Mouse (Mus musculus) left cerebral cortex, adult 9 months (tissue): Measurements from ENCODE around the gene Actl6b.
A peak's percentile ranks its signal among the peaks of the same experiment; 100 is the strongest.

Source experiments
- DNase-seq, 2 experiments: peaks; one replicate each; pipeline ENCODE4 v3.0.0; 2022; ENCODE audit warnings: low spot score in 2 of 2

Actl6b gene

GRCm38 (mm10) chr5:137553411-137553837, at the start of gene Actl6b:
Actl6b (plus strand) TSS chr5:137553517.
- peak; percentile 66 to 90 for DNase-seq

DNA sequence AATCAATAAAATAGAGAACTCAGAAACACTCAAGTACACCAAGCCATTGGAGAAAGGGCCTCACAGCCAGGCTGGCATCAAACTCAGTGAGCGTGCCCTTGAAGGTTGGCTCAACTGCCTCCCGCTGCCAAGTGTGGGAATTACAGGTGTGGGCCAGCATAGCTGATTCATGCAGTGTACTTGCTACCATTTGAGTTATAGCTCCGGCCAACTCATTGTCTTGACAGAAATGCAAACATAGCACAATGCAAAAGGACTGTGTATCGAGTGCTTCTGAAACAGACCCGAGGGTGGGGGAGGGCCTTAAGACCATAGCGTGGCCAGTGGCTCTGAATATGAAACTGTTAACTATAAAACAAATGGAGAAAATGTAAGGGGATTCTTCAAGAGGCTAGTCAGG, 49.3 kb upstream of the Actl6b start:
- DNase-seq, result no peak

DNA sequence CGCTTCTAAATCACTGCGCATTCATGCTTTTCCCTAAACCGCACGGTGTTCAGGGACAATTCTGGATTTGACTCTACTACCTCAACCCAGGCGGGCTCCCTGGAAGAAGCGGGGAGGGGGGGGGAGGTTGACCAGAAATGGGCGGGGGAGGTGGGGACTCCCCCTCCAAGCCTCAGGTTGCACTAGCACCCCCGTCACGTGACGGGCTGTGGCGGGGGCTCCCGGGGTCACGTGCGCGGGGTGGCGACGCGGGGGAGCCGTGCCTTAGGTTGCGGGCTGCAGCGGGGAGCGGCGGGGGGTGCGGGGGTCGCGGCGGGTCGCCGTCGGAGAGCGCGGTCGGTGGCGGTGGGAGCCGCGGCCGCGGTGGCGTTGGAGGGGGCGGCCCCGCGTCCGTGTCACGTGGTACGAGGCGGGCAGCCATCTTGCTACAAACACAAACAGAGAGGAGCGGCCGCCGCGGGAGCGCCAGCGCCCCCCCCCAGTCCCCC, 43.3 kb upstream of the Actl6b start:
- DNase-seq, result peak in 1 of 2 experiments; percentile 80

GRCm38 (mm10) chr5:137510573-137511390, 42.5 kb upstream of the Actl6b start:
- DNase-seq, result no peak

DNA sequence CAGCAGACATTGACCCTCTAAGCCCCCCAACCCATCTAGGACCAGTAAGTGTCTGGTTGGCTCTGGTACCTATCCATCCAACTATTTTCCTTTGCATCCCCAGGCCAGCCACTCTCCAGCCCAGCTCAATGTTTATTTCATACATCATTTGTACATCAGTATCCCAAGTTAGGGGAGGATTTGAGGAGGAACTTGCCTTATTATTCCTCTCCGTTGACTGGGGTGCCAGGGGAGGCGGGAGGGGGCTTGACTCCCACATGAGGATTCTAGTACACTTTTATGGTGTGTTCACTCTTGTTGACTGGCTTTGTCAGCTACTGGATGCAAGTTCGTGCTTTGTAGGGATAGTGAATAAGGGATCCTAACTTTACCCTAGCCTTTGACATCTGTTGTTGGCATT, 41.6 kb upstream of the Actl6b start:
- DNase-seq, result no peak

- DNase-seq, result no peak
Observed at GRCm38 (mm10) chr5:137512847-137513794, 40.2 kb upstream of the Actl6b start.

- DNase-seq, result no peak
Observed at GRCm38 (mm10) chr5:137513951-137514721, 39.2 kb upstream of the Actl6b start.

- DNase-seq, result no peak
Observed at GRCm38 (mm10) chr5:137514811-137515210, 38.5 kb upstream of the Actl6b start.

DNA sequence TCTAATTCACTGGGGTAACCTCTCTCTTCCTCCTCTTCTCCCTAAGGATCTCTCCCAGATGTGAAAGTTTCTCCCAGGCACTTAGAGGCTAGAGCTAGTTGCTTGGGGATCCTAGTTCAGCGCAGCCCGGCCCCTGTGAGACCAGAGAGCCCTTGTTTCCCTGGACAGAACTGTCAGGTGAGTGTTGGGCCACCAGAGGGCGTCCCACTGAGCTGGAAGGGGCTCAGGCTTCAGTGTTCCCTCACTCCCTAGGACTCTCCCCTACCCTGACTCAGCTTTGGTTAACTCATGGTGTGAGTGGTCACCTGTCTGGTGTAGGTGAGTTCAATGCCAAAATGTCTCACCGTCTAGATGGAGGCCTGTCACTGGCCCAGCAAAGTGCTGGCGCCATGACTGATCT, 34.9 kb upstream of the Actl6b start, which contains the start of gene Gigyf1:
Gigyf1 (plus strand) TSS at position 113 of the 400 bp plus-strand sequence.
- DNase-seq, result no peak

- DNase-seq, result no peak
Observed at GRCm38 (mm10) chr5:137519691-137520550, 33.4 kb upstream of the Actl6b start.

GRCm38 (mm10) chr5:137521861-137522260, 31.5 kb upstream of the Actl6b start:
- DNase-seq, result no peak

GRCm38 (mm10) chr5:137522711-137523110, 30.6 kb upstream of the Actl6b start:
- no peak for DNase-seq

GRCm38 (mm10) chr5:137523396-137524250, 29.7 kb upstream of the Actl6b start:
- no peak for DNase-seq

DNA sequence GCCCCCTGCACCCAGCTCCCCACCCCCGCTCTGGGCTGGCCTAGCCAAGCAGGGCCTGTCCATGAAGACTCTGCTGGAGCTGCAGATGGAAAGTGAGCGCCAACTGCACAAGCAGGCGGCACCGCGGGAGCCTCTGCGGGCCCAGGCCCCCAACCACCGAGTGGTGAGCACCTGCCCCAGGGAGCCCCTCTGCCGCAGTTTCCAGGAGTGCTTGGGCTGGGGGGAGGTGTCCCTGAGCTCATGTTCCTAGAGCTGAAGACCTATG, 29.1 kb upstream of the Actl6b start:
- no peak for DNase-seq

DNA sequence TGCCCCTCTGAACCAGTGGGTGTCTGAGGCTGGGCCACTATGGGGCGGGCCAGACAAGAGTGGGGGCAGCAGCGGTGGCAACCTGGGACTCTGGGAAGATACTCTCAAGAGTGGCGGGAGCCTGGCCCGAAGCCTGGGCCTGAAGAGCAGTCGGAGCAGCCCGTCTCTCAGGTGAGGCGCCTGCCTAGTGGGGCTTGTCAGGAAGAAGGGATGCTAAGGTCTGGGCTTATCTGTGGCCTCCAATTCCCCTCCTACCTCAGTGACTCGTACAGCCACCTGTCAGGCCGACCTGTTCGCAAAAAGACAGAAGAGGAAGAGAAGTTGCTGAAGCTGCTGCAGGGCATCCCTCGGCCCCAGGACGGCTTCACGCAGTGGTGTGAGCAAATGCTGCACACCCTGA, 28.6 kb upstream of the Actl6b start:
- no peak for DNase-seq

GRCm38 (mm10) chr5:137525511-137525910, 27.8 kb upstream of the Actl6b start:
- no peak for DNase-seq

GRCm38 (mm10) chr5:137526192-137526936, 27.0 kb upstream of the Actl6b start:
- DNase-seq, result peak in 1 of 2 experiments; percentile 41

DNA sequence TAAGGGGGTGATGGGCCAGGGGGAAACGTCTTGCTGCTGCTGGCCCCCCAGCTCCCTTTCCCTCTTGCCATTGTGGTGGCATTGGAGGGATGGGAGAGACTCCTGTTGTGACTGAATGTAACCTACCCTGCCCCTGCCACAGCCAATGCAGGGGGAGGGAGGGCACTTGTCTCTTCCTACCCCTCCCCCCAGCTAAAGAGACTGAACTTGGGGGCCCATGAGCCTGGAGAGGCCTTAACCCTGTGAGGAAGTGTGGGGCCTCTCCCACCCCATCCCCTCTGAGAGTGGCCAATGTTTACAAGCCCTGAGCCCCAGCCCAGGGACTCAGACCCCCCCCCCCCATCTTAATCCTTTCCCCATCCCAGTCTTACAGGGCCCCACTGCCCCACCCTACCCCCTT, 25.9 kb upstream of the Actl6b start:
- no peak for DNase-seq
